Mouse (Mus musculus) adrenal gland, postnatal 14 days (tissue): Measurements from ENCODE around the gene Greb1. TPM values are rescaled to one million over a fixed set of nuclear protein-coding genes. Genes with fewer than 3 reads are reported as not detected.

Experiments
- DNase-seq: peaks from one replicate; pipeline ENCODE4 v3.0.0; 2021; ENCODE audit warnings: mixed read lengths
- long read RNA-seq, 2 experiments: library from polyadenylated mRNA; stranded (forward); transcript quantifications; one replicate each; pipeline ENCODE4 v2.0.0; 2021
- total RNA-seq: library from RNA; stranded (reverse); gene quantifications from 2 replicates; pipeline ENCODE4 v1.2.3, GENCODE M21; 2021

The Greb1 gene
- total RNA-seq, result 27.6 and 35.4 TPM in 2 replicates
- long read RNA-seq, experiment 1, partial matches to known transcripts, result 8 of 19 reads
- long read RNA-seq, experiment 1, other reads (novel, unspliced or antisense), result 10 of 19 reads
- long read RNA-seq, experiment 2, partial matches to known transcripts, result 3 of 7 reads
- long read RNA-seq, experiment 2, other reads (novel, unspliced or antisense), result 4 of 7 reads

DNA sequence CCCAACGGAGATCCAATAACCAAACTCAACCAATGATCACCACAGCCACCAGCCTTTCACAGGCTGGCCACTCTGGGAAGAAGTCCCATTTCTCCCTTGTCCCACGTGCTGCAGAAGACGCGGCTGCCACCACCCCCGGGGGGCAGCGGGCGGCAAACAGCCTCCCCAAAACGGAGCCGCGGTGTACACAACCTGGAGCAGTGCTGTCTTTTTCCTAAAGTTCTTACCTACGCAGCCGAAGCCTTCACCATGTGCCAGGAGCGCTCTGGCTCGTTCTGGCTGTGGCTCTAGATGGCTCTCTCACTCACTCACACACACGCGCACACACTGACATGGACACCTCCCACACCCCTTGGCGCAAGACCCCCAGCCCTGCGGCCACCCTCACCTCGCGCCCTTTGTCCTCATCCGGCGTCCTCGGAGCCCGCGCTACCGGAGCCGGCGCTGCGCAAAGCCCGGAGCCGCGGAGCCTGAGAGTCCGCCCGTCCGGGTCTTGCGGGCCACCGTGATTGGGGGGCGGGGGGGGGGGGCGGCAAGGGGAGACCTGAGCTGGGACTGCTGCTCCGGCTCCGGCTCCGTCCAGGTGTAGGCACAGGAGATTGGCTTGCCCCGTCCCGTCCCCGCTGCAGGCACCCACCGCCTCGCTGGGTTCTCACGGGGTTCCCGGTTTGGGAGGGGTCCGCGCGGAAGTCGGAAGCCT is at the start of gene Greb1:
Gene Greb1 (minus strand): TSS at position 628 of the 700 bp plus-strand sequence.
- DNase-seq, result peak; percentile 77

DNA sequence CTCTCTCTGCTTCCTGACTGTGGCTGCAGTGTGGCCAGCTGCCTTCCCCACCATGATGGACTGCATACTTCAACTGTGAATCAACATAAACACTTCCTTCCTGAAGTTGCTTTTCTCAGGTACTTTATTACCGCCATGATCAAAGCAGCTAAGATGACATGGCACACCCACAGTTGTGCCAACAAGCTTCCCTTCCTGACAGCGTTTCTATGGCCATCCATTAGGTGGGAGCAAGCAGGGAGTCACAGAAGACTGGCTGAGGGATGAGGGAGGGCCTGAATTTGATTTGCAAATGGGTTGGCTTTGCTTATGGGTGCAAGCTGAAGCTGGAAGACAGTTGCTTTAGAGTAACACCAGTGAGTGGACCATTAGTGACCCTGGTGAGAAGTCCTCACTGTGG is 49.1 kb upstream of the Greb1 start:
- no peak for DNase-seq

DNA sequence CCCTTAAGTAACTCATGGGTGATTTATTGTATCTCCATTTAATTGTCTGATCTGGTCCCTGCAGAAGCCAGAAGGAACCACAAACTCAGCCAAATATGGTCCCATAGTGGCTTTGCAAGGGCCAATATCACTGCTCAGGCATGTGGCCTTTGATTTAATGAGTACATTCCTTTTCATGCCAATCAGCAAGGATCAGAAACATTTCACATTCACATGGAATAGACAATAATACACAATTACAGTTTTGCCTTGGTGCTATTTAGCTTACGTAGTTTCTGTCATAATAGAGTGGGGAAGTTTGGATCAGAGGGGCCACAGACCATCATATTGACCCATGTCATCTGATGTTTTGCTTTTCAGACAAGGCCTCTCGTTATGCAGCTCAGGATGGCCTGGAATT is 47.8 kb upstream of the Greb1 start:
- DNase-seq, result no peak

- no peak for DNase-seq
These were observed 46.6 kb upstream of the Greb1 start for GRCm38 (mm10) chr12:16847204-16847792.

GRCm38 (mm10) chr12:16844623-16845592 is 44.2 kb upstream of the Greb1 start:
- no peak for DNase-seq

GRCm38 (mm10) chr12:16840842-16841782 is 40.4 kb upstream of the Greb1 start:
- DNase-seq, result peak; percentile 78

GRCm38 (mm10) chr12:16837766-16838165 is 37.1 kb upstream of the Greb1 start:
- peak; percentile 80 for DNase-seq

DNA sequence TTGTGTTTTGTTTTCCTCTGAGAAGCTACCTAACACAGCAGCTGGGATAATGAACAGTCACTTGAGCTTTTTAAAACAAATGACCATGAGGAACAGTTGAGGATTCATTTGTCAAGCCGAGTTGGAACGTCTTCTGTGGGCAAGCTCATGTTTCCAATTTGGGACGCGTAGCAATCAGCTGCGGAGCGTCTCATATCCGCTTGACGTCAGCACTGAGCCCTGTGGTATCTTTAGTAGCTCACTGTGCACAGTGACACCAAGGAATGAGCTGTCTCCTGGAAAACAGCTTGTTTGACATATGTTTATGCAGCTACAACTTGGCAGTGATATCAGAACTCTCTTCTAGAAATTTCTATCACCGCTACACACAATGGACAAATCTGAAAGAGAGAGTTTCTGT is 35.5 kb upstream of the Greb1 start:
- DNase-seq, result peak; percentile 72

GRCm38 (mm10) chr12:16834701-16835100 is 34.0 kb upstream of the Greb1 start:
- no peak for DNase-seq

GRCm38 (mm10) chr12:16831071-16831470 is 30.4 kb upstream of the Greb1 start:
- no peak for DNase-seq

GRCm38 (mm10) chr12:16829785-16830184 is 29.1 kb upstream of the Greb1 start:
- DNase-seq, result peak; percentile 66

- peak; percentile 79 for DNase-seq
These were observed 27.8 kb upstream of the Greb1 start for GRCm38 (mm10) chr12:16828505-16828904.

- no peak for DNase-seq
These were observed 23.0 kb upstream of the Greb1 start for GRCm38 (mm10) chr12:16823701-16824100.

DNA sequence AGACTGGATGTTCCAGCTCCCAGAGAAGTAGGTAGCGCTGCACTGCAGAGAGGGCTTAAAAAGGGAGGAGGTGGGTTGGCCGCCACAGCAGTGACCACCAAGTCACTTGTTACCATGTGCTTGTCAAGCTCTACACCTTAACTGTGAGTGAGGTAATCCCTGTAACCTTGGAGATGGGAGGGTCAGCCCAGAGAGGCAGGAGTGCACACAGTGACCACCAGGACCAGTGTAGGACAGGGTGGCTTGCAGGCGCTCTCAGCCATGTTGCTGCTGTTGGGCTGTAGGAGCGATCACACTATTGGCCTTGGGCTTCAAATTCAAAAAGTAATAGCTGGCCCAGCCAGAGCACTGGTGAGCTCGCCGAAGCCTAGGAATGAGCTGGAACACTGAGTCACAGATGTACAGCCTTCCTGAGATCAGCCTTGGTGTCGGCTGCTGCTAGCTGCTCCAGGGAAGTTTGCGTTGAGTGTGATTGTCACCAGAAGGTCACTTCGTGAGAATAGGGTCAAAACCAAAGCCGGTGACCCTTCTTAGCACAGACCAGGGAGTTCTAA is 21.6 kb upstream of the Greb1 start:
- peak; percentile 65 for DNase-seq

GRCm38 (mm10) chr12:16820761-16821160 is 20.1 kb upstream of the Greb1 start:
- peak; percentile 42 for DNase-seq

GRCm38 (mm10) chr12:16818513-16818912 is 17.8 kb upstream of the Greb1 start:
- no peak for DNase-seq

DNA sequence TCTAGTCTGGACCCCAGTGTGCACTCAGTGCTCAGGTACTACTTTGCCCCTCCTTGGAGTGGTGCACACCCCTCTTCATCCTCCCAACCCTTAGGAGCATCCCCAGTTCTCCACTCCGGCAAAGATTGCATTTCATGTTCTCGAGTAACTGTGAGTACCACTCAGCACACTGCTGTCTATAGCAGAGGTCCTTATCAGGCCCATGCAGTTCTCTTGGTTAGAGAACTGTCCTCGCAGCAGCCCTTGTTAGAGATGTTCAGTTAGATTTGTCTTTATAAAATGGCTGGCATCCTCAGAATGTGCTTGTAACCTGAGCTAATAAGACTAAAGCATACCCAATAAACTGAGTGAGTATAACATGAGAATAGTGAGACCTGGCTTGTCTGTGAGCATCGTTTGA is 16.5 kb upstream of the Greb1 start:
- no peak for DNase-seq

DNA sequence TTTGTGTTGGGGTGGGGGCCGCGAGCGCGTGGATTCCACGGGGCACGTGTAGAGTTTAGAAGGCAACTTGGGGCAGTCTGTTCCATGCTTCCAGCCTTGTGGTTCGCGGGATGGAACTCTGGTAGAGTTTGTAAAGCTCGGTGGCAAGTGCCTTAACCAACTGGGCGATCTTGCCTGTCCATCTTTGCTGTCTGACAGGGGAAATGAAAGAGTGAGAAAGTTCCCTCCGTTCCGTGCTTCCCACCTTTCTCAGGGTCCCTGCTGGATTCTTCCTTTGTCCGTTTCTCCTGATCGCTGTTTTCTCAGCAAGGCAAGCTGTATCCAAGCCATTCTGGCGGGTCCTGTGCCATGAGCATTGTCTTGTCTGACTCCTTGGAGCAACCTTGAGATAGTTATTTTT is 10.8 kb upstream of the Greb1 start:
- DNase-seq, result no peak

GRCm38 (mm10) chr12:16810525-16811431 is 10.1 kb upstream of the Greb1 start, which contains the start of gene E2f6:
Gene E2f6, plus strand, starts transcription at chr12:16810963.
- peak; percentile 91 for DNase-seq

- peak; percentile 59 for DNase-seq
These were observed 7.4 kb upstream of the Greb1 start for GRCm38 (mm10) chr12:16808045-16808444.
